Mouse (Mus musculus) cerebellum, postnatal 14 days (tissue): ENCODE measurements at regions not wholly inside any gene's neighbourhood (a gene's known extent, or its start where the extent isn't known, plus 50 kb on each side); places are given as distances from the start of the nearest gene placed in this dataset.
"Not testable (repeated sequence)": the region's sequence is repeated elsewhere in the genome, so short reads cannot be mapped to it uniquely, and the experiment has no call there.

Experiments used
- DNase-seq, 2 experiments: peaks; one replicate each; pipeline ENCODE4 v3.0.0; 2021; ENCODE audit warnings: mixed read lengths in 2 of 2

DNA sequence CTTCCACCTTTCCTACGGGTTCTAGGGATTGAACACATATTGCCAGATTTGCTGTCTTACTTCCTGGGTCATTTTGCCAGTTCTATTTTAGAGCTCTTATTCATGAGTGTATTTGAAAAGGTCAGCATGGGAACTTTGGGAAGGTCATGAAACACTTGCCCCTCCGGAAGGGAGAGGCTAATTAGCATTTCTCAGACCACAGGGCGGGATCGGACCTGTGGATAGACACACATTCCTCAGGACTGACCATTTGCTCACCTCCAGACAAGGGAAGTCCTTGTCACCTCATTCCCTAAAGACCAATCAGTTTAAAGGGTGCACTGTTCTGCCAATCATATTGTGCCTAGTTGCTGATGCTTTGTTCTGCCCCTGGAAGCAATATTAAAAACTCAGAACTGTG, 146.1 kb upstream of the Arhgap18 start:
- DNase-seq = not testable (repeated sequence)

DNA sequence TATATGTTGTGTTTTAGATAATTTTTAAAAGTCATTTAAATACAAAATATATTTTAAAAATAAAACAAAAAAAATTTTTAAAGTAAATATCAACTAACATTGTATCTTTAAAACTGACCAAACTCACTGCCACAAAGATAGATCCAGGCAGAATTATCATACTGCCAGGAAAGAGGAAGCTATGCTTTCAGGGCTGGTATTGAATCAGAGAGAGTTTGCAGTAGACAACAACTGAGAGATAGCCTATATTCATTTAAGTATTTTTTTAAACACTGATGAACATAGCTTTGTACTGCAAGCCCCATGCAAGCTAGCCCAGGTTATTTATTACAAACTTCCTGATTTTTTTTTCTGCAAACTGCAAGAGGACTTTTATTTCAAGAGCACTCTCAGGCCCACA, 142.0 kb upstream of the Arhgap18 start:
- DNase-seq = no peak

DNA sequence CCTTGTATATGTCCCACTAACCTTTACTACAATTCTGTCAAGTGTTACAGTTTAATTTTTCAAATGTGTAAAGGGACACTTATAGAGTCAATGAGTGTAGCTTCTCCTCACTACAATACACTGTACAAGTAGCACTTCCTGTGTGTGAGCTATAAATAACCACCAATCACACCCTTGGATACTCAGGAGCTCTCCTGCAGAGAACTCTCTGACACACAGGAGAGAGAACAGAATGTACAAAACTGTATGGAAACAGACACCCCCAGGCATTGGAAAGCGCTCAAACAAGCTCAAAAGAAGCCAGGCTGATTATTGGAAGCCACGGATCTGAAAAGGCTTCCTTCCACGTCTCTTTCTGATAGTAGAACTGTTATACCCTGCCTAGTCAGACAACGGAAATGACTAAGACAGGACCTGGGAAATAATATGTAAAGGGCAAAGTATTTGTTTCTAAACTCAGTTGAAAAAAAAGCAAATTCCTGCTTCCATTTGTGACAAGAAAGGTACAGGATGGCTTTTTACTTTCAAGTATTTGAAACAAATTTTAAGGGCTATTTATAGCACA, 122.9 kb upstream of the Arhgap18 start:
- DNase-seq = peak in 1 of 2 experiments; percentile 4

DNA sequence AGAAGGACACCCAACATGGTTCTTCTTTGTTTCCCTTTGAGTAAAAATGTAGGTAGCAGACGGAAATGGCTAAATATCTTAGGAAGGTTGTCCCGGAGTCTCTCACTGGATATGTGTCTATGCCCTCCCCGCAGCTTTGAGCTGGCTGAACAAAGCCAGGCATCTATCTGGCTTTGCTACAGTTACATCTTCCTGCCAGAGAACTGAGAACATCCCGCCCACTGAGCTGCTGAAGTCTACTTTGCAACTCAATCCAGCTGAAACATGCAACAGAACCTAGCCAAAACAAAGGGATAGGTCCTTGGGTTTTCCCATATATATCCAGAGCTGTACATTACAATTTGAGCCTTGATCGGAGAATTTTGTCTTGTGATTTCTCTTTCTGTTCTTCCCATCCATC, 121.0 kb upstream of the Arhgap18 start:
- DNase-seq = no peak

DNA sequence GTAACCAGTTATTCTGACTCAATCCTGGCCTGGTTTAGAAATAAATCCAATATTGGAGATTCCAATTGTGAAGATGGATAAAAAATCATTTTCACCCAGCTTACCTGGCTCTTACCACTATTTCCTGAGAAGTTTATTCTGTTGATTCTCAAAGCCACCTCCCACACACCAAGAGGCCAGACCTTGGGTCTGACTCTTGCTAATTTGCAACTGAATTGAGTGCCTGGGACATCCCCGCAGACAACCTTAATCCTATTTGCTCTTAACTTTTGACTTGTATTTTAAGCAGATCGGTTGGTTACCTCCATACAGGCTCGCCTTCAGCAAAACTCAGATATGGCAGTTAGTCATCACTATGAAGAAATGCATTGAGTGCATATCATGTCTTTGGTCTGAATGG, 115.8 kb upstream of the Arhgap18 start:
- DNase-seq = no peak

DNA sequence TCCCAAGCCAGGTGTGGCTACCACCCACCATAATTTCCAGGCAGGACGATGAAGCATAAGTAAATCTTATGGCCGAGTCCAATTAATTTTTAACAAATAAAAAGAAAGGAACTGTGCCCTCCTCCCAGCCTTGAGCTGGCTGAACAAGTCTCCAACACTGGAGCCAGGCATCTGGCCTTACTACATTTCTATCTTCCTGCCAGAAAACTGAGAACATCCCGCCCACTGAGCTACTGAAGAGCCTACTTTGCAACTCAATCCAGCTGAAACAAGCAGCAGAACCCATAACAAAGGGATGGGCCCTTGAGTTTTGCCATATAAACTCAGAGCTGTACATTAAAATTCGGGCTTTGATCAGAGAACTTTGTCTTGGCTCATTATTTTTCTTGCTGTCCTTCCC, 115.2 kb upstream of the Arhgap18 start:
- no peak for DNase-seq

DNA sequence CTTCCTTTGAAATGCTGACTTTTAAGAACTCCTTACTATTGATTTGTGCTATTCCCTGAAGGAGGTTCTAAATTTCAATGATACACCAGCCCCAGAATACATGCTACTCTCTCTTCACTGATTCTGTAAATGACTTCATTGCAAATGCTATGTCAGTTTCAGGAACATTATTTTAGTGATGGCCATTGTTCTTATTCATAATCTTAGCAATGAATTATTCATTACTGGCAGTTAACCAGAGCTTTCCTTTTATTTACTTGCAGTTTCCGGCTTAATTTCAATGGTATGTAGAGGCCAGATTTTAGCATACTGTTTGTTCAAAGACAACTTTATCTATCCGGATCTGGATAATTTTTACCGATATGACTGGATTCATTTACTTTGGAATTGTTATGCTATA, 114.1 kb upstream of the Arhgap18 start:
- no peak for DNase-seq

DNA sequence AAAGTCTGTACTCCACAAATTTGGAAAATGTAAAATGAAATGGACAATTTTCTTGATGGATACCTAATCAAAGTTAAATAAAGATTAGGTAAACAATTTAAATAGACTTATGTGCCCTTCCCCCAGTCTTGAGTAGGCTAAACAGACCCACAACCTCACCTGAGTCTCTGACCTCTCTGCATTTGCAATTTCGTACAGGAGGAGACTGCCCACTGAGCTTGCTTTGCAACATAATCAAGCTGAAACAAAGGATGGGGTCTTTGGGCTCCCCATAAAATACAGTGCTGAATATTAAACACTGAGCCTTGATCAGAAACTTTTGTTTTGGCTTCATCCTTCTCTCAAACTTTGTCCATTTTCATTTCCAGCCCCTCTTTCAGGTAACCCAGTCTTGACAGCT, 100.1 kb upstream of the Arhgap18 start:
- no peak for DNase-seq

DNA sequence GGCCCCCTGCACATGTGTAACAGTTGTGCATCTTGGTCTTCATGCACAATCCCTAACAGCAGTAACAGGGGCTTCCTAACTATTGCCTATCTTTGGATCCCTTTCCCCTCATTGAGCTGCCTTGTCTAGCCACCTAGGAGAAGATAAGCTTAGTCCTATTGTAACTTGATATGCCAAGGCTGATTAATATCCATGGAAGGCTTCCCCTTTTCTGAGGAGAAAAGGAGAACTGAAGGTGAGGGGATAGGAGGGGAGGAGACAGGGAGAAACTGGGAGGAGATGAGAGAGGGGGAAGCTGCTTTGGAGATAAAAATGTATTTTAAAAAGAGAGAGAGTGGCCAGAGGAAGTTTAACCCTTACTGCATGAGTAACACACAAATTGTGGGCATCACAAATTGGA, 89.0 kb upstream of the Arhgap18 start:
- no peak for DNase-seq

DNA sequence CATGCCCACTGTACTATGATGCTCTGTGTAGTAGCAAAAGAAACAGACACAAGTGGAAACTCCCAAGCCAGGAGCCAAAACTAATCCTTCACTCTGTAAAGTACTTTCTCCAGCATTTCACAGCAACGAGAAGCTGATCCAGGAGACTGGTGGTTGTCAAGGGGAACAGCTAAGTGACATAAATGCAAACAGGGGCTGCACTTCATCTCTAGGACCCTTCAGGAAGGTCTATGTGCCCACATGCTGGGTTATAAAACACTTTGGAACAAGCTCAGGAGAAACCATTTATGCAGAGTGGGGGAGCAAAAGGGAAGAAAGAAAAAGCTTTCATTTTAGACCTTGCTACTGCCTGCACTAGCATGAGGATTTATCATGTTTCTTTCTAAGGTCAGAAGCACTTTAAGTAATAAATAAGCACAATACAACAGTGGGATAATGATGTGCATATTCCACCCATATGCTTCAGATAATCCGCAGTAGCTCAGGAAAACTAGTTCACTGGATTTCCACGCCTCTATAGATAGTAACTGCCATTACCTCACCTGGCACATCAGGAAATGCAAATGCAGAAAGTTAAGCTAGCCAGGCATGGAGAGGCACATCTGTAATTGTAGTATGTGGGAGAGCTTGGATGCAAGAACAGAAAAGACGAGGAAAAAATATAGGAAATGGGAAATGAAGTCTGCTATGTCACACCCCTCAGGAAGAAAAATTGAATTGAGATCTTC, 73.6 kb upstream of the Arhgap18 start:
- DNase-seq = no peak

DNA sequence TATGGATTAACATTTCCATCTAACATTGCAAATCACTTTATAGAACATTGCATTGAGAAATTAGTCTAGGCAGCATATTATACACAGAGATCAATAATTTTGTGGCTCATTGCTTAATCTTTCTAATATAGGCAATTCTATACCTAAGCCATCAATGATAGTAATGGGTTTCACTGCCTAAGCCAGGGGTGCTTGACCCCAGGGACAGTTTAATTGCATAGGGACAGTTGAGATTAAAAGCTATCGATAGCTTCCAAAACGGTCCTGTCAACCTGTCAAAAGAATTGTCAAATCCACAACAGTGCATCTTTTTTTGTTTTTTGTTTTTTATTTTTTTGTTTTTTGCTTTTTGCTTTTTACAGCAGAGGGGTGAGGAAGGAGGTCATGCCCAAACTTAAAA, 58.5 kb upstream of the Arhgap18 start:
- no peak for DNase-seq

DNA sequence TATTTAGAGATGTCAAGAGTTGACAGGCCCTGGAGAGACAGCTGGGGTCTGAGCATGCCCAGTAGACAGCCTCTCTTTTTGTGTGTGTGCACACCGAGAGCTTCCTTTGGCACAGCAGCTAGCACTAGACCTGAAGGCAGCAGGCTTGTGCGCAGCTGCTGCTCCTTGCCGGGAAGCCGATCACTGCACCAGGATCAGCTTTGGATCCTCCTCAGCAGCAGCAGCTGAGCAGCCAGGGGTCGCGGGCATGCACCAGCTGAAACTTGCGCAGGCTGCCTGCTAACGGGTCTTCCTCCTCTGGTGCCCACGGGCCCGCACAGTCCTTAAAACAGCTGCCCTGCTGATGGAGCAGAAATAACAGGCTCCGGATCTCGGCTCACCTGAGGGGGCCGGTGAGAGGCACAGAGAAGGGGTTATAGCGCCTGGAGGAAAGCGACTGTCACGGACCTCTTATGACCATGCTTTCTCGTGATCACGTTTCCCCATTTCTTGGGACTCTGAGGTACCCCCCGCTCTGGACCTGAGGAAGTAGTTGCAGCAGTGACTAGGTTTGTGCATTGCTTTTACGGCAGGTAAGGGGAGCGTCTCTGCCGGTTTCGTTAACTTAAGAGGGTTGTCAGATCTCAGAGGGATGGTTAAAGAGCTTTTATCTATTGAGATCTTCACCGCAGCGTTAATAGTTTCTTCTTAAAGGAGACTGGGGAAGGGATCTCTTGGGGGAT, 57.8 kb upstream of the Arhgap18 start:
- DNase-seq = peak; percentile 30 to 46
